Mouse (Mus musculus) adipocyte (in vitro differentiated cells): ENCODE measurements around the gene Morn1.
A peak's percentile ranks its signal among the peaks of the same experiment; 100 is the strongest.

Experiments used
- DNase-seq: peaks from one replicate; pipeline ENCODE4 v3.0.0-alpha.2; 2016; ENCODE audit warnings: low spot score

Gene Morn1

GRCm38 (mm10) chr4:155139281-155140045, 53.1 kb downstream of the Morn1 start:
- DNase-seq: peak; percentile 50

- DNase-seq: no peak
Measured at GRCm38 (mm10) chr4:155140150-155140549, 53.8 kb downstream of the Morn1 start.

GRCm38 (mm10) chr4:155140795-155141265, 54.5 kb downstream of the Morn1 start:
- DNase-seq: no peak

- no peak for DNase-seq
Measured at GRCm38 (mm10) chr4:155142836-155143235, 56.5 kb downstream of the Morn1 start.

GRCm38 (mm10) chr4:155143411-155143810, 57.0 kb downstream of the Morn1 start:
- no peak for DNase-seq

- DNase-seq: peak; percentile 79
Measured at GRCm38 (mm10) chr4:155143871-155144502, 57.6 kb downstream of the Morn1 start.

- DNase-seq: no peak
Measured at GRCm38 (mm10) chr4:155144548-155145180, 58.3 kb downstream of the Morn1 start.

- DNase-seq: no peak
Measured at GRCm38 (mm10) chr4:155146107-155146823, 59.9 kb downstream of the Morn1 start.

GRCm38 (mm10) chr4:155148453-155148852, 62.1 kb downstream of the Morn1 start:
- no peak for DNase-seq

GRCm38 (mm10) chr4:155148910-155149698, 62.7 kb downstream of the Morn1 start:
- DNase-seq: peak; percentile 95

GRCm38 (mm10) chr4:155149941-155150275, 63.5 kb downstream of the Morn1 start:
- DNase-seq: no peak

GRCm38 (mm10) chr4:155150276-155151113, 64.1 kb downstream of the Morn1 start:
- DNase-seq: no peak

- DNase-seq: no peak
Measured at GRCm38 (mm10) chr4:155151221-155151788, 64.9 kb downstream of the Morn1 start.

- DNase-seq: no peak
Measured at GRCm38 (mm10) chr4:155151845-155152244, 65.5 kb downstream of the Morn1 start.

GRCm38 (mm10) chr4:155152476-155152875, 66.1 kb downstream of the Morn1 start:
- DNase-seq: no peak

- no peak for DNase-seq
Measured at GRCm38 (mm10) chr4:155153389-155154072, 67.2 kb downstream of the Morn1 start.

GRCm38 (mm10) chr4:155154986-155155385, 68.6 kb downstream of the Morn1 start:
- DNase-seq: no peak

GRCm38 (mm10) chr4:155156734-155157133, 70.4 kb downstream of the Morn1 start:
- no peak for DNase-seq

- no peak for DNase-seq
Measured at GRCm38 (mm10) chr4:155157871-155158542, 71.6 kb downstream of the Morn1 start.
